In the genomic region with DNA sequence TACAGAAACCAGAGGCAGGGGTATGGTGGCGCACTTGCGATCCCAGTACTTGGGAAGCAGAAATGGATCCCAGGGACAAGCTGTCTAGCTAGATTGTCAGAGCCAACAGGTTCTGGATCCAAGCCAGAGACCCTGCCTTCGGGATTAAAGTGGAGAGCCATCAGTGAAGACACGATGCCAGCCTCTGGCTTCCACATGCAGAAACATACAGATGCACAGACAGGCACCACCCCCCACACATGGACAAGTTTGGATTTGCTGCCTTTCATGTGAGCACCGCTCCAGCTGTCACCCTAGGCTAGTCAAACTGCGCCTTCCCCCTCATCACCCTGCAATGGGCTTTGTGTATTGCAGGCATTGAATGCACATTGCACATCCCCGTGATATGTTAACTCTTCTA, we compare ENCODE assay signal across 24 mouse cellular contexts. TPM values are rescaled to one million over a fixed set of nuclear protein-coding genes. Genes with fewer than 3 reads are reported as not detected.
"Had no signal": no experiment of that assay in that cellular context is flagged by ENCODE, and none has a peak within 500 bp of the region (broad histone marks: within the 10 kb centered on the region; RNA-seq: fewer than 3 reads in every experiment).

No protein-coding gene starts in this region.

- DNase-seq: kidney, adult 18-20 months; kidney, postnatal 10 days; layer of hippocampus, postnatal 36 days; lung, embryonic 14.5 days; lung, postnatal 10 days; lung, postnatal 4 days; right cerebral cortex, postnatal 14 days; thymus, postnatal 36 days had no signal

- H3K36me3 ChIP-seq: intestine, embryonic 15.5 days; limb, embryonic 15.5 days; liver, embryonic 12.5 days; midbrain, embryonic 12.5 days; neural tube, embryonic 12.5 days; stomach, embryonic 15.5 days had no signal

- H3K4me3 ChIP-seq: intestine, embryonic 15.5 days; limb, embryonic 15.5 days; liver, embryonic 12.5 days; megakaryocyte, embryonic 14.5 days; midbrain, embryonic 12.5 days; neural tube, embryonic 12.5 days; stomach, embryonic 15.5 days had no signal

- H3K4me2 ChIP-seq: intestine, embryonic 15.5 days; limb, embryonic 15.5 days; liver, embryonic 12.5 days; lung, embryonic 14.5 days; midbrain, embryonic 12.5 days; neural tube, embryonic 12.5 days; stomach, embryonic 15.5 days had no signal

- H3K27ac ChIP-seq: intestine, embryonic 15.5 days; limb, embryonic 15.5 days; liver, embryonic 12.5 days; midbrain, embryonic 12.5 days; neural tube, embryonic 12.5 days; stomach, embryonic 15.5 days had no signal

- H3K9ac ChIP-seq: intestine, embryonic 15.5 days; limb, embryonic 15.5 days; liver, embryonic 12.5 days; lung, embryonic 14.5 days; midbrain, embryonic 12.5 days; neural tube, embryonic 12.5 days; stomach, embryonic 15.5 days had no signal

- ATAC-seq: intestine, embryonic 15.5 days; liver, embryonic 12.5 days had no signal

- H3K4me1 ChIP-seq: limb, embryonic 15.5 days; liver, embryonic 12.5 days; megakaryocyte, embryonic 14.5 days; midbrain, embryonic 12.5 days; neural tube, embryonic 12.5 days; stomach, embryonic 15.5 days had no signal

- H3K9me3 ChIP-seq: intestine, embryonic 15.5 days; limb, embryonic 15.5 days; liver, embryonic 12.5 days; midbrain, embryonic 12.5 days; neural tube, embryonic 12.5 days; stomach, embryonic 15.5 days had no signal

RNA-seq across cellular contexts. Expression of gene Rprml, which starts 8.8 kb away (rescaled TPM):
- total RNA-seq: monocyte, adult 5-6 weeks; neutrophil, adult 5-6 weeks had no signal
- polyA plus RNA-seq: kidney, embryonic 14.5 days; limb, embryonic 11.5 days; liver, embryonic 12.5 days; liver, embryonic 16.5 days; lung, embryonic 14.5 days; midbrain, embryonic 12.5 days; neural tube, embryonic 12.5 days; spleen, adult 2 months; stomach, embryonic 15.5 days; thymus, postnatal 0 days had no signal

RNA-seq across cellular contexts. Expression of gene Lyzl6, which starts 19.5 kb away (rescaled TPM):
- total RNA-seq: layer of hippocampus, postnatal 36 days; left cerebral cortex, postnatal 10 days; monocyte, adult 5-6 weeks; neutrophil, adult 5-6 weeks had no signal
- polyA plus RNA-seq: intestine, embryonic 15.5 days; kidney, embryonic 14.5 days; large intestine, adult 2 months; limb, embryonic 11.5 days; limb, embryonic 15.5 days; liver, embryonic 12.5 days; liver, embryonic 16.5 days; lung, embryonic 14.5 days; midbrain, embryonic 12.5 days; neural tube, embryonic 12.5 days; spleen, adult 2 months; stomach, embryonic 15.5 days; thymus, postnatal 0 days had no signal

RNA-seq across cellular contexts. Expression of gene Gm884, which starts 37.2 kb away (rescaled TPM):
- total RNA-seq: layer of hippocampus, postnatal 36 days; neutrophil, adult 5-6 weeks had no signal
- polyA plus RNA-seq: intestine, embryonic 15.5 days; kidney, embryonic 14.5 days; large intestine, adult 2 months; limb, embryonic 11.5 days; limb, embryonic 15.5 days; liver, embryonic 12.5 days; liver, embryonic 16.5 days; lung, embryonic 14.5 days; midbrain, embryonic 12.5 days; neural tube, embryonic 12.5 days; spleen, adult 2 months; stomach, embryonic 15.5 days; thymus, postnatal 0 days had no signal
